13 mouse cellular contexts compared by ENCODE assay signal in genomic region chr13:19718954-19719353, GRCm38 (mm10). TPM values are rescaled to one million over a fixed set of nuclear protein-coding genes. Genes with fewer than 3 reads are reported as not detected.
A peak's percentile ranks its signal among the peaks of the same experiment; 100 is the strongest.
DNase-seq lines count a peak whose midpoint lies in the region; ATAC-seq and TF ChIP-seq lines count a peak whose summit lies in the region.
"Had no signal": no experiment of that assay in that cellular context is flagged by ENCODE, and none has a peak within 500 bp of the region (broad histone marks: within the 10 kb centered on the region; RNA-seq: fewer than 3 reads in every experiment).

No protein-coding gene starts in this region.

- no peaks in the 10 kb centered on the region for H3K9me3 ChIP-seq in liver, embryonic 12.5 days (replicated peaks)
- H3K9me3 ChIP-seq: heart, embryonic 13.5 days had no signal

- 63% methylated on average over 5 of the region's 5 CpGs for WGBS in liver, adult 2 months
- WGBS in liver, embryonic 12.5 days (ENCODE audit: insufficient replicate concordance): 45% methylated on average over 5 of the region's 5 CpGs

- no peak for TF ChIP-seq CTCF in liver, adult 2 months (IDR thresholded peaks at IDR 0.05; ENCODE audit: low read depth, low read length)

- no peak overlapping the region for H3K4me3 ChIP-seq in liver, adult 2 months (ENCODE audit: insufficient read depth, low read depth, low read length)
- no peak overlapping the region for H3K4me3 ChIP-seq in liver, embryonic 12.5 days
- H3K4me3 ChIP-seq: heart, embryonic 13.5 days had no signal

- H3K4me2 ChIP-seq in liver, embryonic 12.5 days: no peak overlapping the region
- H3K4me2 ChIP-seq: heart, embryonic 13.5 days; midbrain, embryonic 11.5 days had no signal

- H3K27me3 ChIP-seq in liver, adult 2 months (ENCODE audit: control insufficient read depth, insufficient read depth, low read length): no peaks in the 10 kb centered on the region
- no peaks in the 10 kb centered on the region for H3K27me3 ChIP-seq in liver, embryonic 12.5 days (replicated peaks)
- H3K27me3 ChIP-seq: heart, embryonic 13.5 days had no signal

- no peak for ATAC-seq in liver, embryonic 12.5 days
- no peak for ATAC-seq in monocyte, adult 5-6 weeks (replicated peaks; ENCODE audit: insufficient number of reproducible peaks, low FRiP score, low TSS enrichment, poor library complexity, severe bottlenecking)

- H3K4me1 ChIP-seq in liver, adult 2 months (ENCODE audit: control insufficient read depth, insufficient read depth, low read length): no peaks in the 10 kb centered on the region
- no peaks in the 10 kb centered on the region for H3K4me1 ChIP-seq in liver, embryonic 12.5 days
- H3K4me1 ChIP-seq: heart, embryonic 13.5 days had no signal

- no peaks in the 10 kb centered on the region for H3K36me3 ChIP-seq in liver, adult 2 months (ENCODE audit: control insufficient read depth, insufficient read depth, low read length)
- no peaks in the 10 kb centered on the region for H3K36me3 ChIP-seq in liver, embryonic 12.5 days
- H3K36me3 ChIP-seq: heart, embryonic 13.5 days had no signal

- H3K9ac ChIP-seq in liver, adult 2 months (ENCODE audit: low read depth, low read length): no peak overlapping the region
- no peak overlapping the region for H3K9ac ChIP-seq in liver, embryonic 12.5 days
- H3K9ac ChIP-seq: heart, embryonic 13.5 days had no signal

- TF ChIP-seq POLR2A in liver, adult 2 months (IDR thresholded peaks at IDR 0.05; ENCODE audit: extremely low read depth, insufficient read depth, low read length): no peak

- peak; percentile 33 for DNase-seq in gastrocnemius, adult 18-20 months (ENCODE audit: low spot score)
- no peak for DNase-seq in gastrocnemius, adult 8-10 months (ENCODE audit: low spot score in 2 of 2)
- DNase-seq in liver, adult 2 months (ENCODE audit: extremely low read depth, low read depth, low spot score): peak; percentile 18
- peak; percentile 58 for DNase-seq in adrenal gland, postnatal 10 days
- DNase-seq in lung, postnatal 10 days: peak; percentile 55
- no peak for DNase-seq in layer of hippocampus, adult 9-10 months (ENCODE audit: low spot score)
- DNase-seq: cerebellum, adult 18-20 months had no signal

- H3K27ac ChIP-seq in liver, adult 2 months (replicated peaks; ENCODE audit: insufficient read depth, low read depth, low read length): no peak overlapping the region
- no peak overlapping the region for H3K27ac ChIP-seq in liver, embryonic 12.5 days
- H3K27ac ChIP-seq: heart, embryonic 13.5 days had no signal

- no peaks in the 10 kb centered on the region for H3K79me2 ChIP-seq in liver, adult 2 months (ENCODE audit: control insufficient read depth, insufficient read depth, low read length)

RNA-seq across cellular contexts. Expression of gene Nme8, which starts 21.4 kb away (rescaled TPM):
- total RNA-seq in gastrocnemius, adult 18-20 months (2021): not detected
- total RNA-seq in gastrocnemius, adult 8-10 months (2022): not detected
- not detected in 2 replicates for total RNA-seq in liver, adult 2 months (2014; rRNA removed)
- polyA plus RNA-seq in liver, adult 2 months (2012; rRNA removed): not detected in 2 replicates
- not detected in 2 replicates for polyA plus RNA-seq in liver, embryonic 12.5 days (2016; fragmentation: Nextera tagmentation; extraction: Ambion mirVana)
- not detected for total RNA-seq in adrenal gland, postnatal 10 days (2021)
- not detected in 3 replicates for total RNA-seq in monocyte, adult 5-6 weeks (2017)
- polyA plus RNA-seq: limb, embryonic 11.5 days; midbrain, embryonic 11.5 days; stomach, embryonic 16.5 days had no signal

Comparison
In these comparisons a context has a peak if more than half of its experiments do, and no peak if none do; other contexts are left out.
1. DNase-seq: peak in gastrocnemius, adult 18-20 months (single experiment), liver, adult 2 months (single experiment), adrenal gland, postnatal 10 days (single experiment) and lung, postnatal 10 days (single experiment); none in gastrocnemius, adult 8-10 months (0 of 2) and layer of hippocampus, adult 9-10 months (single experiment).